Mouse (Mus musculus) CH12.LX (cell line): Measurements from ENCODE around the gene Vav2. TPM values are rescaled to one million over a fixed set of nuclear protein-coding genes. Genes with fewer than 3 reads are reported as not detected.

Experiments
- DNase-seq: peaks from one replicate; pipeline ENCODE4 v3.0.0-alpha.2; 2013; ENCODE audit errors: extremely low read depth
- H3K27ac ChIP-seq: 2 replicates; pipeline ENCODE4 v1.5.1; 2012; ENCODE audit warnings: low read depth, mild to moderate bottlenecking, control low read depth, moderate library complexity; ENCODE audit not compliant: insufficient read depth
- H3K27me3 ChIP-seq: replicated peaks from 2 replicates; pipeline ENCODE3; 2012; ENCODE audit warnings: inconsistent platforms
- H3K36me3 ChIP-seq, 2 experiments: replicated peaks in 1 of 2; 2 replicates each; pipeline versions ENCODE3 to v1.6.1; 2012; ENCODE audit warnings: inconsistent platforms in 1 of 2, low read length in 1 of 2, mild to moderate bottlenecking in 1 of 2, mixed read lengths in 1 of 2, moderate library complexity in 1 of 2; ENCODE audit not compliant: control insufficient read depth in 1 of 2, insufficient read depth in 1 of 2
- H3K4me1 ChIP-seq, 2 experiments: 2 replicates each; pipeline ENCODE4 v1.6.1; 2012; ENCODE audit warnings: inconsistent platforms in 1 of 2, moderate library complexity in 1 of 2; ENCODE audit not compliant: insufficient read depth in 2 of 2, control insufficient read depth in 1 of 2
- H3K4me2 ChIP-seq: 2 replicates; pipeline ENCODE4 v1.6.1; 2012; ENCODE audit warnings: low read depth, mild to moderate bottlenecking, control low read depth; ENCODE audit not compliant: poor library complexity, insufficient read depth, severe bottlenecking
- H3K4me3 ChIP-seq, 3 experiments: fragments of 150-350 bp in 1 of 3; sonication (generic) in 1 of 3; replicated peaks in 1 of 3; 2 replicates each; pipeline versions ENCODE3 to v1.5.1; 2011 to 2012; ENCODE audit warnings: low read depth in 2 of 3, low read length in 2 of 3, mild to moderate bottlenecking in 2 of 3, moderate library complexity in 2 of 3, control low read depth in 1 of 3, improper control_type of control experiment in 1 of 3, inconsistent platforms in 1 of 3, mixed read lengths in 1 of 3; ENCODE audit not compliant: poor library complexity in 1 of 3
- H3K79me2 ChIP-seq: replicated peaks from 2 replicates; pipeline ENCODE4 v1.6.1; 2012; ENCODE audit warnings: mild to moderate bottlenecking, moderate library complexity; ENCODE audit not compliant: control insufficient read depth, poor library complexity, insufficient read depth, severe bottlenecking; ENCODE audit errors: extremely low read depth
- H3K9ac ChIP-seq: 2 replicates; pipeline ENCODE4 v1.6.1; 2012; ENCODE audit warnings: low read depth, mild to moderate bottlenecking, control low read depth, moderate library complexity; ENCODE audit not compliant: insufficient read depth
- H3K9me3 ChIP-seq: replicated peaks from 2 replicates; pipeline ENCODE3; 2012; ENCODE audit warnings: low read length, inconsistent platforms, mixed read lengths
- CHD1 ChIP-seq: IDR thresholded peaks from 2 replicates; pipeline ENCODE4 v1.6.1; 2012; ENCODE audit warnings: low read depth, low read length, improper control_type of control experiment, inconsistent platforms
- CHD2 ChIP-seq: IDR thresholded peaks from 2 replicates; pipeline ENCODE4 v1.6.1; 2011; ENCODE audit warnings: low read length, improper control_type of control experiment
- ETS1 ChIP-seq: conservative IDR thresholded peaks from 2 replicates; pipeline ENCODE4 v1.6.1; 2012; ENCODE audit warnings: low read depth, mild to moderate bottlenecking, inconsistent platforms, low read length, improper control_type of control experiment, moderate library complexity
- IRF4 ChIP-seq: IDR thresholded peaks from 2 replicates; pipeline ENCODE4 v1.6.1; 2014; ENCODE audit warnings: low read depth, mild to moderate bottlenecking, inconsistent platforms, low read length, improper control_type of control experiment
- JUN ChIP-seq: IDR thresholded peaks from 2 replicates; pipeline ENCODE4 v1.6.1; 2011; ENCODE audit warnings: low read depth, mild to moderate bottlenecking, low read length, improper control_type of control experiment, moderate library complexity; ENCODE audit not compliant: insufficient read depth
- KAT2A ChIP-seq: IDR thresholded peaks from 2 replicates; pipeline ENCODE4 v1.6.1; 2012; ENCODE audit warnings: low read length, improper control_type of control experiment, inconsistent platforms; ENCODE audit not compliant: insufficient replicate concordance
- MAFK ChIP-seq: IDR thresholded peaks from 2 replicates; pipeline ENCODE4 v1.6.1; 2011; ENCODE audit warnings: low read length, improper control_type of control experiment; ENCODE audit not compliant: insufficient replicate concordance
- MAX ChIP-seq: IDR thresholded peaks from 2 replicates; pipeline ENCODE4 v1.6.1; 2011; ENCODE audit warnings: low read length, improper control_type of control experiment
- MAZ ChIP-seq: IDR thresholded peaks from 2 replicates; pipeline ENCODE4 v1.6.1; 2012; ENCODE audit warnings: low read depth, mild to moderate bottlenecking, inconsistent platforms, low read length, improper control_type of control experiment, moderate library complexity
- MEF2A ChIP-seq: IDR thresholded peaks from 2 replicates; pipeline ENCODE4 v1.6.1; 2014; ENCODE audit warnings: low read depth, mild to moderate bottlenecking, inconsistent platforms, low read length, improper control_type of control experiment, borderline replicate concordance
- NRF1 ChIP-seq: IDR thresholded peaks from 2 replicates; pipeline ENCODE4 v1.6.1; 2014; ENCODE audit warnings: low read depth, mild to moderate bottlenecking, inconsistent platforms, low read length, improper control_type of control experiment, moderate library complexity
- RAD21 ChIP-seq: IDR thresholded peaks from 2 replicates; pipeline ENCODE4 v1.6.1; 2011; ENCODE audit warnings: low read depth, mild to moderate bottlenecking, low read length, improper control_type of control experiment, moderate library complexity
- SIN3A ChIP-seq: IDR thresholded peaks from 2 replicates; pipeline ENCODE4 v1.6.1; 2012; ENCODE audit warnings: low read length, improper control_type of control experiment, inconsistent platforms
- SMC3 ChIP-seq: IDR thresholded peaks from 2 replicates; pipeline ENCODE4 v1.6.1; 2011; ENCODE audit warnings: low read depth, low read length, improper control_type of control experiment
- TCF12 ChIP-seq: IDR thresholded peaks from 2 replicates; pipeline ENCODE4 v1.6.1; 2014; ENCODE audit warnings: low read depth, mild to moderate bottlenecking, inconsistent platforms, low read length, improper control_type of control experiment
- UBTF ChIP-seq: IDR thresholded peaks from 2 replicates; pipeline ENCODE4 v1.6.1; 2012; ENCODE audit warnings: low read depth, mild to moderate bottlenecking, inconsistent platforms, low read length, improper control_type of control experiment, moderate library complexity
- USF1 ChIP-seq: IDR thresholded peaks from 2 replicates; pipeline ENCODE4 v1.6.1; 2014; ENCODE audit warnings: low read depth, mild to moderate bottlenecking, inconsistent platforms, low read length, improper control_type of control experiment
- ZC3H11A ChIP-seq: IDR thresholded peaks from 2 replicates; pipeline ENCODE4 v1.6.1; 2012; ENCODE audit warnings: low read depth, mild to moderate bottlenecking, inconsistent platforms, low read length, improper control_type of control experiment
- dilution Hi-C: fragments of 300-500 bp; cut with MboI; formaldehyde crosslinking; loops from 2 replicates; pipeline ENCODE4 v1.14.3; 2020; ENCODE audit warnings: low sequenced_read_pairs; ENCODE audit not compliant: extremely low pct_unique_long_range_greater_than_20kb, extremely low pct_ligation_motif_present
- in situ Hi-C: fragments of 300-500 bp; cut with MboI; formaldehyde crosslinking; loops from 3 replicates; pipeline ENCODE4 v1.14.3; 2019; ENCODE audit warnings: low sequenced_read_pairs, low pct_ligation_motif_present, low pct_unique_long_range_greater_than_20kb, mixed read lengths
- polyA plus RNA-seq: library from polyadenylated mRNA; unstranded; fragments of >175 nt; gene quantifications from 2 replicates; pipeline ENCODE4 v1.2.1, GENCODE M21; 2012; ENCODE audit warnings: low read depth; ENCODE audit not compliant: insufficient read length
- total RNA-seq, 2 experiments: library from RNA; depleted of rRNA; stranded (reverse); fragments of 300-350 nt in 1 of 2; fragments of >200 nt in 1 of 2; gene quantifications; 2 replicates each; pipeline ENCODE4 v1.2.3; 2012 to 2014

The Vav2 gene
- total and polyA plus RNA-seq, 3 experiments = 31.5 to 46.8 (median 46.6) TPM

- dilution Hi-C loops (no loop called here), in situ Hi-C loops (no loop called here)
- DNase-seq = no peak
- H3K4me3 ChIP-seq = no peak overlapping the region
- H3K36me3 ChIP-seq = peaks cover 73 to 92% of the 10 kb centered on the region in 2 experiments
- no peak overlapping the region for H3K9ac ChIP-seq
- no peaks in the 10 kb centered on the region for H3K9me3 ChIP-seq
- H3K27me3 ChIP-seq = no peaks in the 10 kb centered on the region
- peaks cover 97% of the 10 kb centered on the region for H3K79me2 ChIP-seq
- peaks cover 29 to 84% of the 10 kb centered on the region in 2 experiments for H3K4me1 ChIP-seq
- H3K4me2 ChIP-seq = no peak overlapping the region
- TF ChIP-seq MAZ = no peak
- no peak for TF ChIP-seq USF1
- no peak for TF ChIP-seq MEF2A
- no peak for TF ChIP-seq MAX
- no peak for TF ChIP-seq RAD21
- TF ChIP-seq SMC3 = no peak
- TF ChIP-seq IRF4 = no peak
- no peak overlapping the region for H3K27ac ChIP-seq
Measured at GRCm38 (mm10) chr2:27373349-27373748, 53.5 kb downstream of the Vav2 start.

- peaks cover 38 to 84% of the 10 kb centered on the region in 2 experiments for H3K4me1 ChIP-seq
- no peak overlapping the region for H3K4me3 ChIP-seq
- H3K79me2 ChIP-seq = peaks cover 95% of the 10 kb centered on the region
- H3K4me2 ChIP-seq = no peak overlapping the region
- peaks cover 62 to 92% of the 10 kb centered on the region in 2 experiments for H3K36me3 ChIP-seq
- in situ Hi-C loops = no loop called here
- no peaks in the 10 kb centered on the region for H3K27me3 ChIP-seq
- no peak overlapping the region for H3K9ac ChIP-seq
- DNase-seq = no peak
- H3K9me3 ChIP-seq = no peaks in the 10 kb centered on the region
- no peak for TF ChIP-seq KAT2A
- no peak for TF ChIP-seq RAD21
- no peak for TF ChIP-seq JUN
- no peak for TF ChIP-seq MAFK
- no peak for TF ChIP-seq TCF12
- TF ChIP-seq CHD1 = no peak
- TF ChIP-seq ZC3H11A = no peak
- no peak for TF ChIP-seq NRF1
- TF ChIP-seq CHD2 = no peak
- TF ChIP-seq UBTF = no peak
- no peak for TF ChIP-seq ETS1
- TF ChIP-seq SIN3A = no peak
- TF ChIP-seq, all 38 proteins: peak for 0
- dilution Hi-C loops = no loop called here
- H3K27ac ChIP-seq = no peak overlapping the region
Measured at GRCm38 (mm10) chr2:27371450-27371849, 55.4 kb downstream of the Vav2 start.
